In the genomic region with DNA sequence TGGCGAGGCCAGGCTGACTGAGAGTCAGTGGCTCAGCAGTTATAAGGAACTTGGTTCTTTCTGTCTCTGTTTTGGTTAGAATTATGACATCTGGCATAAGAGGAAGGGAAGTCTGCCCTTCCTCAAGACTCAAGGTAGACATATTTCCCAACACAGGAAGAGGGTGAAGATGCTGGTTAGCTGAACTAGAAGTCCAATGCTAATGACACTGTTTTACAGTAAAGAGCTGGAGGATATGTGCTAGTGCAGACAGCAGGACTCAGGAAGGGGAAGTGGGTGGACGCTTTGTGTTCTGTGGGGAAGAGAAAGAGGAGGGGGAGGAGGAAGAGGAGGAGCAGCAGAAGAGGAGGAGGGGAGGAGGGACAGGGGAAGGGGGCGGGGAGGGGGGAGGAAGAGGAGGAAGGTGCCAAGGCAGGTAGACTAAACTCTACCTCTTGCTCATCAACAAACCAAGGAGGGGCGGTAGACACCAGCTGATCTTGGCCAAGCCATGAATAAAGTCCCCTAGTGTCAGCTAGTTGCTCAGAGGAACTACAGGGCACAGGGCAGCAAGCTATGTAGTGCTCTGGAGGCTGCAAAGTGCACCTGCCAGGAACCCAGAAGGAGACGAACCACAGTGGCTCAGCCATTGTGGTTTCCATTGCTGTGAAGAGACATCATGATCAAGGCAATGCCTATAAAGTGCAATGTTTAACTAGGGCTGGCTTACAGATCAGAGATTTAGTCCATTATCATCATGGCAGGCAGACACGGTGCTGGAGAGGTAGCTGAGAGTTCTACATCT, we compare ENCODE assay signal across 11 mouse cellular contexts. TPM values are rescaled to one million over a fixed set of nuclear protein-coding genes. Genes with fewer than 3 reads are reported as not detected.
DNase-seq lines count a peak whose midpoint lies in the region; ATAC-seq and TF ChIP-seq lines count a peak whose summit lies in the region.
"Had no signal": no experiment of that assay in that cellular context is flagged by ENCODE, and none has a peak within 500 bp of the region (broad histone marks: within the 10 kb centered on the region; RNA-seq: fewer than 3 reads in every experiment).

No protein-coding gene starts in this region.

- TF ChIP-seq CTCF in bone marrow macrophage, adult 2 months (IDR thresholded peaks at IDR 0.05; ENCODE audit: low read depth, low read length) = no peak

- H3K4me1 ChIP-seq in bone marrow macrophage, adult 2 months (ENCODE audit: control insufficient read depth, insufficient read depth, low read length) = peaks cover 45% of the 10 kb centered on the region
- H3K4me1 ChIP-seq: midbrain, embryonic 15.5 days had no signal

- TF ChIP-seq POLR2A in bone marrow macrophage, adult 2 months (IDR thresholded peaks at IDR 0.05; ENCODE audit: borderline replicate concordance, low read depth, low read length) = no peak

- ATAC-seq in megakaryocyte, adult 5-6 weeks (ENCODE audit: poor library complexity, severe bottlenecking) = peak; percentile 88
- no peak for ATAC-seq in erythroblast, adult 5-6 weeks (replicated peaks; ENCODE audit: low FRiP score, poor library complexity, severe bottlenecking)
- ATAC-seq: midbrain, embryonic 15.5 days had no signal

- H3K4me3 ChIP-seq in bone marrow macrophage, adult 2 months (ENCODE audit: insufficient read depth, low read length) = no peak overlapping the region
- H3K4me3 ChIP-seq: erythroblast, embryonic 14.5 days; midbrain, embryonic 15.5 days had no signal

- H3K27ac ChIP-seq in bone marrow macrophage, adult 2 months (ENCODE audit: insufficient read depth, low read depth, low read length) = peak overlapping the region; percentile 94
- H3K27ac ChIP-seq: midbrain, embryonic 15.5 days had no signal

- DNase-seq in lung, postnatal 25 days (ENCODE audit: low spot score) = peak; percentile 49
- no peak for DNase-seq in lung, postnatal 14 days
- peak; percentile 55 for DNase-seq in thymus, postnatal 25 days
- DNase-seq in testis, postnatal 10 days (ENCODE audit: low spot score) = no peak
- DNase-seq in embryo, embryonic 10.5 days (ENCODE audit: low spot score) = no peak
- DNase-seq: kidney, postnatal 10 days had no signal

RNA-seq across cellular contexts. Expression of gene Ntpcr, which starts 4.5 kb away (rescaled TPM):
- polyA plus RNA-seq in bone marrow macrophage, adult 2 months (2012; ENCODE audit: insufficient read depth, insufficient read length, missing spikeins) = 39.6 and 42.1 TPM in 2 replicates
- 33.0 and 33.3 TPM in 2 replicates for total RNA-seq in megakaryocyte, adult 5-6 weeks (2015)
- total RNA-seq in megakaryocyte, adult 5-6 weeks (2017) = 15.8 and 18.8 TPM in 2 replicates
- 4.2 and 14.2 TPM in 2 replicates for total RNA-seq in erythroblast, adult 5-6 weeks (2015; ENCODE audit: low replicate concordance)
- 3.2 and 10.7 TPM in 2 replicates for total RNA-seq in erythroblast, adult 5-6 weeks (2017; ENCODE audit: low replicate concordance)

RNA-seq across cellular contexts. Expression of gene Map10, which starts 55.6 kb away (rescaled TPM):
- polyA plus RNA-seq in bone marrow macrophage, adult 2 months (2012; ENCODE audit: insufficient read depth, insufficient read length, missing spikeins) = 0.92 and 1.2 TPM in 2 replicates
- total RNA-seq in megakaryocyte, adult 5-6 weeks (2015) = 2.7 and 4.6 TPM in 2 replicates
- 2.3 and 3.5 TPM in 2 replicates for total RNA-seq in megakaryocyte, adult 5-6 weeks (2017)
- total RNA-seq in erythroblast, adult 5-6 weeks (2015; ENCODE audit: low replicate concordance) = 0.42 TPM in 1 of 2 replicates, not detected in the other
- 0.14 TPM in 1 of 2 replicates, not detected in the other for total RNA-seq in erythroblast, adult 5-6 weeks (2017; ENCODE audit: low replicate concordance)
- polyA plus RNA-seq: erythroblast, embryonic 14.5 days had no signal

Comparison
In these comparisons a context has a peak if more than half of its experiments do, and no peak if none do; other contexts are left out.
1. DNase-seq: peak in lung, postnatal 25 days (single experiment) and thymus, postnatal 25 days (single experiment); none in lung, postnatal 14 days (single experiment), testis, postnatal 10 days (single experiment) and embryo, embryonic 10.5 days (single experiment).